11 mouse cellular contexts compared by ENCODE assay signal in the genomic region with DNA sequence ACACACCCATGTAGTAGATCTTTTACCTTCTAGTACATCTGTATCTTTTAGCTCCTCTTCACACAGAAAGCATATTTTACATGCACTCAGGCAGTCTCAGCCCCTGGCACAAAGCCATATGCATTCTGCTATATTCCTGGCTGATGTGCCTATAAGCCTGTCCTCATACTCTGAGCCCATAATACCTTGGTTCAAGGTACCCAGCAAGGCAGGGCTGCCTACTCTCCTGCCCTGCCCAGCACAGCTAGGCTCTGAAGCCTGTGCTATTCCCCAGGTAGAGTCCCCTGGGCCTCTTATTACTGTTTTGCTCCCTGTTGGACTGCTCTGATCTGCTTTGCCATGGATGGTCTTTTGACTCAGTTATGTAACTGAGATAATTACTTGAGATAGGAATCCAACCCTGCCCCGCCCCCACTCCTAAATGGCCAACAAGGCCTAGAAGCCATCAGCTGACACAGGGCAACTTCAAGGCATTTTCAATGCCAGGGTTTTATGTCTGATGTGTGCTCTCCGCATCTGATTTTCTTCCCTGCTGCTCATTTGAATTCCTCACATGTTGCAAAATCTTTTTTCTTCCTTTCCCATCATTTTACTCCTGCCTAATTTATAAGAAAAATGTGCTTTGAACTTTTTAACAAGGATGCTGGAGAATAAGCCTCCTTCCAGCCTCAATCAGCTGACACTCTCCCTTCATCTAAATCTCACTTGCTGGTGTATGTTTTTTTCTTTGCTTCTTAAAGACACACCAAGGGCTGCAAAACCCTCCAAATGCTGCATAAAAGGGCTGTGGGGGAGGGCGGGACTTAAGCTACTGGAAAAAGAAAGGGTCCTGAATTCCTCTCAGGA.
DNase-seq lines count a peak whose midpoint lies in the region; ATAC-seq and TF ChIP-seq lines count a peak whose summit lies in the region.
"Had no signal": no experiment of that assay in that cellular context is flagged by ENCODE, and none has a peak within 500 bp of the region (broad histone marks: within the 10 kb centered on the region; RNA-seq: fewer than 3 reads in every experiment).

No protein-coding gene starts in this region.

- no peaks in the 10 kb centered on the region for H3K4me1 ChIP-seq in kidney, adult 2 months (ENCODE audit: control insufficient read depth, insufficient read depth, low read length)
- H3K4me1 ChIP-seq in forebrain, embryonic 11.5 days (replicated peaks; ENCODE audit: control insufficient read depth, insufficient read depth, low read length), result peaks cover 11% of the 10 kb centered on the region
- H3K4me1 ChIP-seq: limb, embryonic 12.5 days had no signal

- no peak overlapping the region for H3K27ac ChIP-seq in kidney, adult 2 months (ENCODE audit: insufficient read depth, low read depth, low read length)
- H3K27ac ChIP-seq in forebrain, embryonic 11.5 days (ENCODE audit: low read depth, low read length), result peak overlapping the region; percentile 39; the same call in 1 of the 2 replicates
- H3K27ac ChIP-seq: limb, embryonic 12.5 days had no signal

- no peaks in the 10 kb centered on the region for H3K9me3 ChIP-seq in forebrain, embryonic 11.5 days (ENCODE audit: control insufficient read depth, low read length)
- H3K9me3 ChIP-seq: limb, embryonic 12.5 days had no signal

- 85% methylated on average over 3 of the region's 3 CpGs for WGBS in kidney, adult 2 months
- WGBS in forebrain, embryonic 11.5 days, result 42% methylated on average over 3 of the region's 3 CpGs

- no peak for TF ChIP-seq CTCF in kidney, adult 2 months (conservative IDR thresholded peaks at IDR 0.05; ENCODE audit: insufficient read depth, insufficient read length, low read depth, low read length)

- no peaks in the 10 kb centered on the region for H3K36me3 ChIP-seq in kidney, adult 2 months (ENCODE audit: control insufficient read depth, insufficient read depth, low read length)
- H3K36me3 ChIP-seq in forebrain, embryonic 11.5 days (ENCODE audit: control insufficient read depth, insufficient read depth, low read length), result no peaks in the 10 kb centered on the region
- H3K36me3 ChIP-seq: limb, embryonic 12.5 days had no signal

- H3K4me2 ChIP-seq in forebrain, embryonic 11.5 days (ENCODE audit: low read depth, low read length, severe bottlenecking), result peak overlapping the region; percentile 9; the same call in 1 of the 2 replicates
- H3K4me2 ChIP-seq: limb, embryonic 12.5 days had no signal

- H3K27me3 ChIP-seq in kidney, adult 2 months (replicated peaks; ENCODE audit: control insufficient read depth, insufficient read depth, low read length), result no peaks in the 10 kb centered on the region
- no peaks in the 10 kb centered on the region; the same call in 1 of the 2 replicates for H3K27me3 ChIP-seq in forebrain, embryonic 11.5 days (ENCODE audit: control insufficient read depth, insufficient read depth, low read length)
- H3K27me3 ChIP-seq: limb, embryonic 12.5 days had no signal

- H3K4me3 ChIP-seq in kidney, adult 2 months (ENCODE audit: insufficient read depth, low read depth, low read length), result no peak overlapping the region
- H3K4me3 ChIP-seq in forebrain, embryonic 11.5 days (ENCODE audit: low read depth, low read length), result no peak overlapping the region
- H3K4me3 ChIP-seq: limb, embryonic 12.5 days had no signal

- no peak overlapping the region for H3K9ac ChIP-seq in forebrain, embryonic 11.5 days (ENCODE audit: low read length)
- H3K9ac ChIP-seq: limb, embryonic 12.5 days had no signal

- peak; percentile 62 for ATAC-seq in forebrain, embryonic 11.5 days (replicated peaks; ENCODE audit: low FRiP score)

- peak; percentile 17 for DNase-seq in kidney, adult 2 months
- no peak for DNase-seq in kidney, postnatal 4 days
- peak; percentile 12 for DNase-seq in adrenal gland, postnatal 25 days
- no peak for DNase-seq in forebrain, embryonic 11.5 days (ENCODE audit: low spot score)
- peak; percentile 35 for DNase-seq in lung, postnatal 14 days
- no peak for DNase-seq in retina, embryonic 14.5 days (ENCODE audit: low spot score)
- no peak for DNase-seq in c-Kit-positive CD71-positive TER-119-positive erythroid progenitor cells, embryonic 14.5 days (ENCODE audit: low spot score)
- no peak for DNase-seq in layer of hippocampus, postnatal 36 days
- DNase-seq: cerebellum, adult 9-11 months; thymus, postnatal 4 days had no signal

- TF ChIP-seq POLR2A in kidney, adult 2 months (IDR thresholded peaks at IDR 0.05; ENCODE audit: low read depth, low read length), result no peak

Comparison
In these comparisons a context has a peak if more than half of its experiments do, and no peak if none do; other contexts are left out.
1. DNase-seq: peak in kidney, adult 2 months (single experiment), adrenal gland, postnatal 25 days (single experiment) and lung, postnatal 14 days (single experiment); none in kidney, postnatal 4 days (0 of 2), forebrain, embryonic 11.5 days (single experiment), retina, embryonic 14.5 days (single experiment), c-Kit-positive CD71-positive TER-119-positive erythroid progenitor cells, embryonic 14.5 days (single experiment) and layer of hippocampus, postnatal 36 days (0 of 2).